Mouse (Mus musculus) urinary bladder, postnatal 10 days (tissue): ENCODE measurements around the gene Kmt2a.

Source experiments
- DNase-seq: peaks from one replicate; pipeline ENCODE4 v3.0.0; 2022; ENCODE audit warnings: low spot score

Gene Kmt2a

GRCm38 (mm10) chr9:44879694-44880271, 1.3 kb downstream of the Kmt2a start:
- DNase-seq = no peak

DNA sequence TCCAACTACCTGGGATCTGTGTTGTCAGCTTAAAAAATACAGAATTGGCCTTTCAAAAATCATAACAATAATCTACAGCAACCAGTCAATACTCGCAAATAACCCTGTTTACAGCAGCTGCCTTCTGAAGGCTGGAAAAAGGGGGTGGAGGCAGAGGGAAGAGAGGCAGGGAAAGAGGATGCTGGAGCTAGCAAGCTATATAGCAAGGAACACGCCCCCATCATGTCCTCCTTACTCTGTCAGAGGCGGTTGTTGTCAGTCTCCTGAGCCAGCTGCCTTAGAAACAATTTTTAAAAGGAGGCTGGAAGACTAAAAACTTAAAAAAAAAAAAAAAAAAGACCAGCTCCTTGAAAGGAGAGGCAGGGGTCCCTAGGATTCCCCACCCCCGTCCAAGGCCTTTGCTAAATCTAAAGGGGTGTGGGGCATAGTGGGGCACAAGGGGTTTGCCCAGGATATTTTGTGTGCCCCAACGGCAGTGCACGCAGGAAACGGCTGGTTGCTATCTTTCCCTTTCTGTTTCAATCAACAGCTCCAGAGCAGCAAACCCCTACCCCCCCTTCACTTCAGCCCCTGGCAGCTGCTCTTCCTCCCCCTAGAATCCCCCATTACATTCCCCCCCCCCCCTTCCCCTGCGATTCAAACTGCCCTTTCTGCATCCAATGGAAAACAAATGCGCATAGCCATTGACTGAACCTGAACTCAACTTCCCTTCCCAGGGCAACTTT, 2.2 kb downstream of the Kmt2a start:
- no peak for DNase-seq

DNA sequence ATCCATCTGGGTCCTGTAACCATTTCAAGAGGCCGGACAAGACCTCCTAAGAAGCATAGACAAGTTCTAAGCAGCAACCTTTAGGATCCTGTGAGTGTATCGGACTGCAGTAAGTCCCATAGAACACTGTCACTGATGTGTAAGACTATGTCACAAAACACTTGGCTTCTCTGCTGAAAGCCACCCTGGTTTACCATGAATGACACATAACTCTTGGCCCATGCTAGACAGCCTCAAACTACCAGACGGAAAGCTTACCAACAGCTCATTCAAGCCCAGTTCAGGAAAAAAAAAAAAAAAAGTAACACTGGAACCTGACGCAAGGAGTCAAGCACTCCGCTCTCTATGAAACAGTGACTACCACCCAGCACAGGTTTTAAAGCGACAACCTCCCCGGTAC, 3.4 kb downstream of the Kmt2a start:
- no peak for DNase-seq

GRCm38 (mm10) chr9:44875476-44875875, 5.6 kb downstream of the Kmt2a start:
- DNase-seq = no peak

DNA sequence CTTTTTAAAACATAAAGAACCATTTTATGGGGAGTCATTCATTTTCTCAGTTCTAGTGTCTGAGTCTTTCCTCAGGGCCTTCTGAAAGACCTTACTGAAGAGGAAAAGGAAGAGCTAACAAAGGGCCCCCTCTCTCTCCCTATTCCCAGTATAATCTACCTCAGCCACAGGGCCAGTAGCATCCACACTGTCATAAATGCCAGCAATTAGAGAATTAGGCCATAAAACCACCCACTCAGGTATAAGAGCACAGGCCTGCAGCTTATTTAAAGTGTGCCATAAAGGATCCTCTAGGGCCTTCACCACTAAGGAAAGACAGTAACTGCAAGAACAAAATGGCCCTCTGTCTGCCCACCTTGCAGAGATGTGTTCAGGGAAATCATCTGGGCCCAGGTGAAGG, 6.9 kb downstream of the Kmt2a start:
- DNase-seq = no peak

DNA sequence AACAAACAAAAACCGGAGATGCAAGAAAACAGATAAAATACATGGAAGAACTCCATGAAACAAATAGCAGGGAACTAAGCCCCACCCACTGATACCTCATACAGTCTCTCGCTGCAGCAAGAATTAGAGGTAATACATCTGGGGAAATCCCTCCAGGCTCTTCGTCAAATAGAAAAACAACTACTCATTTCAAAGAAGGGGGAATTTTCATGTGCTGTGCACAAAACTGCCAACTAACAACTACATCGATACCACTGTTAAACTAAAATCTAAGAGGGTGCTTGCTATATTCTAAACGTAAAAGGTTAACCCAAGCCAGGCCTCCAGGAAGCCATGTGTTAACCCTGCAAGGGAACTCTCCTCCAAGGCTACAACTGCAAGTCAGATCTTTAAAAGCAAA, 7.4 kb downstream of the Kmt2a start:
- DNase-seq = no peak

GRCm38 (mm10) chr9:44868336-44869094, 12.6 kb downstream of the Kmt2a start:
- no peak for DNase-seq

GRCm38 (mm10) chr9:44867664-44868063, 13.4 kb downstream of the Kmt2a start:
- no peak for DNase-seq

- no peak for DNase-seq
Measured at GRCm38 (mm10) chr9:44866501-44867240, 14.4 kb downstream of the Kmt2a start.

DNA sequence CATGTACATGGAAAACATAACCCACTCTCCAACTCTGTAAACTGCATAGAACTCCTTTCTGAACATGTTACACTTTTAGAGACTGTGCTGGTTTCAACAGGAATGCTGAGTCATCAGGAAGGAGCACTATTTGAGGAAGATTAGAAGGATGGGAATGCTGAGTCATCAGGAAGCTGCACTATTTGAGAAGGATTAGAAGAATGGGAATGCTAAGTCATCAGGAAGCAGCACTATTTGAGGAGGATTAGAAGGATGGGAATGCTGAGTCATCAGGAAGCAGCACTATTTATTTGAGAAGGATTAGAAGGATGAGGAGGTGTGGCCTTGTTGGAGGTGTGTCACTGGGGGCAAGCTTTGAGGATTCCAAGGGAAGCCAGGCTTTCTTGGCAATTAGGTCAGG, 20.0 kb downstream of the Kmt2a start:
- DNase-seq = no peak

- no peak for DNase-seq
Measured at GRCm38 (mm10) chr9:44858657-44859056, 22.4 kb downstream of the Kmt2a start.

GRCm38 (mm10) chr9:44857405-44857992, 23.6 kb downstream of the Kmt2a start:
- no peak for DNase-seq

DNA sequence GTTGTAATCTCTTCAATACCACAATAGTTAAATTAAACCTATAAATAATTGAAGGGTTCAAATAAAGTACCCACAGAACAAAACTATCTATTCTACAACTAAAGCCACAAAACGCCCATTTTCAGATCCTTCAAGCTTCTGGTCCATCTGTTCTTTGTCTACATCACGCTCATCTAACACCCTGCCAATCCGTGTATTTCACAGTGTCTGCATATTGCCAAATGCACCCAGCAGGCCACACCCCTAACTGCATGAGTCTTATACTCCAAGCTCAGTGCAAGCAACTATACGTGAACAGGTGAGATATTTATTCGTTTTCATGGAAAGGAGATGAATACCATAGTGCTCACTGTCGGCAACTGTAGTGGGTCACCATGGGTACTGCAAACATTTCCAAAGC, 25.9 kb downstream of the Kmt2a start:
- no peak for DNase-seq

DNA sequence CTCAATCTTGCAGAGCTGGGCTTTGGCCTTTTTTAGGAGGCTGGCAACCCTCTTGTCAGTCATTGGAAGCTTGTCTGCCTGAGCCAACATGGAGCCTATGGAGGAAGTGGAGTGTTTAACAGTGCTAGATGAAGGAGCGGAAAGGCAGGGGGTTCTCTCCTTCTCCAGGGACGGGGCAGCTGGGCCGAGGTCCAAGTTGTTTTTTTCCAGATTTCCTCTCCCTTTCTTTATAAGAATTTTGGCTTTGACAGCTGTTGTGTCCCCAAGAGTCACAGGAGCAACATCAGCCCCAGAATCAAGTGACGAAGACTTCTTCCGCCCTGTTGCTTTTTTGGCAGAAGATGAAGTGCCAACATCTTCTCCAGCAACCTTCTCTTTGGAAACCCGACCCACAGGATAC, 33.6 kb downstream of the Kmt2a start:
- DNase-seq = no peak

GRCm38 (mm10) chr9:44841241-44841640, 39.9 kb downstream of the Kmt2a start:
- no peak for DNase-seq

- peak; percentile 34 for DNase-seq
Measured at GRCm38 (mm10) chr9:44836439-44836838, 44.7 kb downstream of the Kmt2a start.

GRCm38 (mm10) chr9:44832356-44832755, 48.7 kb downstream of the Kmt2a start:
- DNase-seq = no peak

GRCm38 (mm10) chr9:44830506-44830905, 50.6 kb downstream of the Kmt2a start:
- no peak for DNase-seq

GRCm38 (mm10) chr9:44828944-44829343, 52.2 kb downstream of the Kmt2a start:
- DNase-seq = no peak

- no peak for DNase-seq
Measured at GRCm38 (mm10) chr9:44826660-44827059, 54.4 kb downstream of the Kmt2a start.

GRCm38 (mm10) chr9:44819920-44820827, 60.9 kb downstream of the Kmt2a start:
- no peak for DNase-seq
